Mouse (Mus musculus) layer of hippocampus, postnatal 25 days (tissue): ENCODE data around the gene Enox1. TPM values are rescaled to one million over a fixed set of nuclear protein-coding genes. Genes with fewer than 3 reads are reported as not detected.

Experiments used
- DNase-seq, 2 experiments: peaks; one replicate each; pipeline ENCODE4 v3.0.0; 2022; ENCODE audit warnings: mixed read lengths in 2 of 2, low spot score in 1 of 2; ENCODE audit errors: extremely low spot score in 1 of 2
- total RNA-seq, 2 experiments: library from RNA; stranded (reverse); gene quantifications; 2 replicates each; pipeline ENCODE4 v1.2.3; 2021

Gene Enox1
- total RNA-seq, 2 experiments from 2014 or later: 54.8 to 61.9 TPM

DNA sequence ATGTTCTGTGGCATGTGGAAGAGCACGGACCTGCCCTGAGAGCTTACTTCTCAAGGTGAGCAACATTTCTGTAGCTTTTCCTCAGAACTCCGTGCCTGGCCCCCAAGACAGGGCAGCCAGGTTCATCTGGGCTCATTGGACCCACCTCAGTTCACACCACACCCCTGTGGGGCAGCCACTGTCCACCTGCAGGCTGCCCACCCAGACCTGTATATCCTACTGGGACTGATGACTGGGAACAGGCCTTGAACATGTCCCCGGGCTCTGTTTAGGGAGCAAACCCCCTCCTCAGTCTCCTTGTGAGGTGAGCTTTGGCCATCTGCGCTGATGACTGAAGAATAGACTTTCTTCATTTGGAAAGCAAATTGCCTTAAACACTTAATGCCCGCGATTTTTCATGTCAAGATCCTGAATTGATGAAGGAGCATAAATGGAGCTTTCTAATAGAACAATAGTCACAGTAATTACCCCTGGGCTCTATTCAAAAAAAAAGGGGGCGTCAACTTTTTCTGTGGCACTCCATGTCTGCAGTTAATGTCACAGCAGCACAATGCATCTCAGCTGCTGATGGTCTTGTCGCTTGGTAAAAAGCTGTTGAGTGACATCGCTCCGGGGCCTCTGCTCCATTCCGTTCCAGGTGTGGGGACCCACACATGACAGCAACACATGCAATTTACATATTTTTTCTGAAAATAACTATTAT, 436.7 kb downstream of the Enox1 start:
- DNase-seq: no peak

DNA sequence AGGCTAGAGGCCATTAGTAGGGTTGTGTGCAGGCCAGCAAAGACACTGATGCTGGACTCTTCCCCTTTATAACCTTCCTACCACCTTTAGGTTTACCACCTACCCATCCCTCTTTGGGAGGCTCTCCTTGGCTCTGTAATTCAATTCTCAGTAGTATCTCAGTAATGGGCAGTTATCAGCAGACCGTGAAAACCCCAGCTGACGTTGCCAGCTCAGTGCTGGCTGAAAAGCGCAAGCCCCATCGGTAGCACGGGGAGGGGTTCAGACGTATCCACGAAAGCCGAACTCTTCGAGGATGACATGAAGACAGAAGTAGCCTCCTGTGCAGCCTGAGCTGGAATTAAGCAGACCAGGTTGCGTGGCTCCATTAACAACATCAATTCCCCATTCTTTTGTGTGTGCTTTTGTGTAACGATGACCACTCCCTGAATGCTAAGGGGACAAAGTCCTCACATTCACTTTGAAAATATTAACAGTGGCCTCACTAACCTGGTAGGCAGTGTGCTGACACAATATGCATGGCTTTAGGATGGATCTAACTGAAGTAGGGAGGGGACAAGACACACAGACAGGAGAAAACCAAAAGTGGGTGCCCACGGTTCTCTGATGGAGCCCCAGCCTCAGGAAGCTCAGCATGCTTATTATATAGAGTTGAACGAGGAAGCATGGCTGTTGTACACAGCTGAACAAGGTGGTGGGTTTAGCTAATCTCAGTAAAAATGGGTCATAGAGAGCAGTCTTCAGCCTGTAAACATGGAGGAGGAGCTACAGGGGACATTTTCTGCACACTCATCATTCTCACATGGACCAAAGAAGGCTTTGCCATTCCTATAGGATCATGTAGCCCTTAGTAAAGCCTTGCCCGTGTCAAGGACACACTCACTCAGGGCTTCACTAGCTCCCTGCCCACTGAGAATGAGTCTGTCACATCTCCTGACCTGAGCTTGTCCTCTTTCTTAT, 439.9 kb downstream of the Enox1 start:
- DNase-seq: no peak

GRCm38 (mm10) chr14:77599016-77599704, 442.6 kb downstream of the Enox1 start:
- no peak for DNase-seq

DNA sequence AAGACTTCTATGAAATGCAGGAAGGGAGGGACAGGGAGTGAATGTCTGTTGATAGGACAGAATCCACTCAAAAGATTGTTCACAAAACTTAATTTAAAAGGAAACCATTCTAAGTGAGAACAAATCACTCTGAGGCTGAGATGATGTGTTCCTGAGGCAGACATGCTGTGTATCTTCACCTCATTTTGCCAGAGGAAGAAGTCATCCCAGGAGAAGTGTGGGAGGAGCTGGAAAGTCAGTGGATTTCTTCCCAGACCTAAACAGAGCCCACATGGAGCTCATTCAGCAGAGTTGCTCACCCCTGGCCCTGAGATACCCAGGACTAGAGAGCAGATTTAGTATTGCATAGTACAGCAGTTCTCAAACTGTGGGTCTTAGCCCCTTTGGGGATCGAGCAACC, 444.2 kb downstream of the Enox1 start:
- DNase-seq: no peak

- no peak for DNase-seq
These were observed 444.9 kb downstream of the Enox1 start for GRCm38 (mm10) chr14:77601446-77601845.

DNA sequence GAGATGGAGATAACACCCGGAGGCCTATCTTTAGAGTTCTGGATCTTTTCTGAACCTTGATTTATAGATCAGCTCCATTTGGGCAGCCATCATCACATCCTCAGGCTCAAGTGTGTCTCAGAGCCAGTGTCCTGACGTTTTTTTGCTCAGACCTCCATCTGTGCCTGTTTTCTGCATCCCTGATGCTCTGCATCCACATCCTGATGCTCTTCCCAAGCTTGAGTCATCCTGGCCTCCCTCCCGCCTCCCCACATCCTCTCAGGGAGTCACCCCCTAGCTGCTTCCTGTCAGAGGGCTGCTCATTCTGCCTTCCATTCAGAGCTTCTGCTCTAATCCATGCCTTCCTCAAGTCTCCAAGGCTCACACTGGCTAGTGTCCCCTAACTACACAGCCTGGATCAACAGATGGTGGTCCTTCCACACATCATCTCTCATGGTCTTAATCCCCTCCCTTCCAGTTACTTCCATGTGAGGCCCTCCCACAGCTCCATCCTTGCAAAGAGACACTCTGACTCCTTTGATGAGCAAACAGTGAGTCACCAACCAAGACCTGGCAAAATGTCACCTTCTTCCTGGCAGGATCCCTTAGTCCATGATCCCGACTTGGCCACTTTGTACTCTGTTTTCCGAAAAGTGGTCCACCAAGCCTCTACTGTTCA, 451.7 kb downstream of the Enox1 start:
- no peak for DNase-seq

GRCm38 (mm10) chr14:77615201-77615600, 458.6 kb downstream of the Enox1 start:
- no peak for DNase-seq

DNA sequence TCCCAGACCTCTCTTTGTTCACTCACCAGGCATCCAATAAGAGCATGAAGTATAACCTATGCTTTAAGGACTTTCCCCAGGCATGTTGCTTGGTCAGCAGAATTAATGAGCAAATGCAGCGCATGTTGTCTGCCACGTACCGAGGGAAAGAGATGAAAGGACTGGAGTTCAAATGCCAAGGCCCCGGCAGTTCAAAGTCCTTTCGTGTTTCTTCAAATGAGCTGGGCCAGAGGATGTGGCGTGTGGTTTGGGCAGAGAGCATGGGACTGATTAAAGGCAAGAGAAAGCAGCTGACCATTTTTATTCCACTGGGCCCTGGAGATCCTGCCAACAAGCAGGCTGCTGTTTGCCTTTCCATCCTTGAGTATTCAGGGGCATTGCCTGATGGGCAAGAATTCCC, 460.7 kb downstream of the Enox1 start:
- DNase-seq: no peak

GRCm38 (mm10) chr14:77618131-77618805, 461.7 kb downstream of the Enox1 start:
- no peak for DNase-seq

DNA sequence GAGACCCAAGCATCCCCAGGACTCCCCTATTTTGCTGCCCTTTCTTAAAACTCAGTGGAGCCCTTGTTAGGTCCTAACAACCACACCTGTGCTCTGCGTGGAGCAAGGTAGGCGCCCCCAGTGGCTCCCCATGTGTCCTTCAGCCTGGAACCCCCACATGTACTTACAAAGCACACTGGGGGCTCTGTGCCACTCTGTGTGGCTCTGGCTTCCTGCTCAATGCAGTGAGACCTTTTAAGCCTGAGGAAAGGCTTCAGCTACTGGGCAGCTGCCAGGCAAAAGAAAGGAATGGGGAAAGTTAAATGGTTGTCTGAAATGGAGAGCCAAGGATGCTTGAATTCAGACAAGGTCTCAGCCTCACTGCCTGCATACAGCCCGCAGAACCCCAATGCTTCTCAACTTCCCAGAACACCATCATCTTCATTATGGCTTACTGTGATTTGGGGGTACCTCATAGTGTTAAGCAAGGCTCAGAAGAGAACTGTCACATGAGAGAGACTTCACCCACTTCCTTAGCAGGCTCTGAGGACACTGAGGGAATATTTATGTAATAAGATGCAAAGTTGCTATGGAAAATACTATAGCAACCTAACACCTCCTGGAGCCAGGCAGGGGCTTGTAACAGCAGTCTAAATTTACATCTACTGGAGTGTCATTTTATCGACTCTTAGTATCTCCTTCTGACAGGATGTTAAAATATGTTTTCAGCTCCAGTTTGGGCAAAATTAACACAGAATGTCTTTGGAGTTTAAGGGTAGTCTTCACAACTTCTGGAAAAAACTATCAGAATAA, 465.1 kb downstream of the Enox1 start:
- no peak for DNase-seq

DNA sequence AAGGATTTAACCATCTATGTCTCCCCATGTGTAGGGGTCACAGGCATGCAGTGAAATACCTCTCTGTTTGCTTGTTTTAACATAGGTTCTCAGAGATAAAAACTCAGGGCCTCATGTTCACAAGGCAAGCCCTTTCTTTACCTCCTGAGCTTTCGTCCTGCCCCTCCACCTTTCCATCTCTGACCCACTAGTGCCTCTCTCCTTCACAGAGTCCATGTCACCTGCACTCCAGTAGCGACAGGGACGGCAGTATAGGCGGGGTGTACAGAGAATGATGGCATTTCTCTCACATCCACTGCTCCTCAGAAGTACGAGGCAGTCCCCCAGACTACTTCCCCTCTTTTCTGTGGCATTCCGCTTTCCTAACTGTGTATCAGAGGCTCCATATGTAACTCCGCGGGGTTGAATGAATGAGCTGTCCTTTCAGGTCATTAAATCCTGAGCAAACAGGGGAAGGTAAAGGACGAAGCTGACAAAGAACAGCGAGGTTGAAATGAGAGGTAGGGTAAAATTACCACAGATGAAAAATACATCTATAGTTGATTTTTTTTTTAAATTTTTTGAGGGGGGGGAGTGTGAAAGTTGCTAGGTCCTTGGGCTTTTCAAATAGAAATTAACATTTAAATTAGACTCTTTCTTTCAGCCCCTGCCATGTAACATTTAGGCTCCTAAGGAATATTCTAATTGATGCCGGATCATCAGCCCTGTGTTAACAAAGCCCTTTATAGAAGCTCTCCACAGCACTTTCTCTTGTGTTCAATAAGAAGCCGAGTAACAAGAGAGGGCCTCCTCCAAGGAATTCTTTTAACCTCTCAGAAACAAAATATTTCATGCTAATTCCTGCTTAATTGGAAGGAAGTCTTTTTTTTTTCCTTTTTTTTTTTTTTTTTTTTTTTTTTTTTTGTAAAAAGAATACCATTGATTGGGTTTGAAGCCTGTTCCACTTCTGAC, 470.3 kb downstream of the Enox1 start:
- no peak for DNase-seq

- no peak for DNase-seq
These were observed 476.1 kb downstream of the Enox1 start for GRCm38 (mm10) chr14:77632466-77633171.

DNA sequence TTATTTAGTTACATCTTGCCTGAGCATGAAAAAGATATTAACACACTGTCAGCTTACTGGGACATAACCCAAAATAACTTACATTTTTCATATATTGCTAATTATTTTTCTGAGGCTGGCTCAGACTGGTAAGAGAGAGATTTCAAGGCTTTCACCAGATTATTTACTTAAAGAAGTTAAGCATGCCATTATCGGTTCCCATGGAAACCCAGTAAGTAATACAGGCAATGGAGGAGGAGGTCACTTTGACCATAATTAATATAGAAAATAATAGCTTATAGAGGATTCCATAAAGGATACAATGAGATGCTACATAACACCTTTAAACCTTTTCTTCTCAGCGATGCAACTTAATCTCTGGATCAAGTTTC, 476.6 kb downstream of the Enox1 start:
- DNase-seq: no peak

DNA sequence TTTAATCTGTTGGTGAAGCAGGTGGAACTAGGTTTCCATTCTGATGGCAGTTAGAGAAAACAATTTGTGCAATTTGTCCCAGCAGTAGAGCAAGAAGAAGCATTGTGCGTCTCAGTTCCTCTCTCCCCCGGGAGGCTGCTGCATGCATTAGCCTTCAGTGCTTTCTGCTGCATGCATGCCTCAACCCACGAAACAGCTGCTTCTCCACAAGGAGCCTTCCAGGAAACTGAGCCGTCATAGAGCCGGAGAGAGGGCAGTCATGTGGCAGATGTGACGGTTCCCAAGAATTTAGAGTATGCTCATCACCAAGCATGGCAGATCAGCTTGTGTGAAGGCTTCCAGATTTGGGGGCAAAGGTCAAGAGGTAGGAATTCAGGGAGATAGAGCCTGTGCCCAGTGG, 480.4 kb downstream of the Enox1 start:
- no peak for DNase-seq

DNA sequence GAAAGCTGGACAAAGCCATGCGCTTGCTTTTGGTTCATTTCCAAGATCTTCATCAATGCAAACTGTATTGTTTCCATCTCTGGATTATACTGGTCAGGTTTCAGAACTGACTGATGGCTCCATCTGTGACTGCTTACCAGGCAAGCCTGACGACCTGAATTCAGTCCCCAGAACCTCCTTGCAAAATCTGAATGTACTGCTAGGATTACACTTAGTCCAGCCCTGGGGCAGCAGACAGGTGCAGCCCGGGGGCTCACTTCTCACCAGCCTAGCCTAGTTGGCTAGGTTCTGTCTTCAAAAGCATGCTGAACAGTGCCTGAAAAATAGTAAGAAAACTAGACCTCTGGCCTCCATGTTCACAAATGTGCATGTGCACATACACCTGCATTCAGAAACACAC, 481.6 kb downstream of the Enox1 start:
- no peak for DNase-seq

DNA sequence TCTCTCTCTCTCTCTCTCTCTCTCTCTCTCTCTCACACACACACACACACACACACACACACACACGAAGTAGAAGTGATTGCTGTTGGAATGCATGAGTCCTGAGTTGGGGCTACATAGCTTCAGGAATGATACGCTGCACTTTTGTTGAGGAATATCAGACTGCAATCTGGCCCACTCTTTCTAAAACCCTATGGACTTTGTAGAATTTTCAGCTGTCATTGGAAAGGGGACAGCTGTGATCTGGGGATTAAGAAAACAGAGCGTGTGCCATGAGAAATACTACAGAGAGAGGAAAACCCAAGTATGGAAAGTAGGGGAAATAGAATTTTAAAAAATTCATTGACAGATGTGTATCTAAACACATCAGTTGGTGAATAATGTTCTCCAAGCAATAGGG, 482.1 kb downstream of the Enox1 start:
- no peak for DNase-seq

DNA sequence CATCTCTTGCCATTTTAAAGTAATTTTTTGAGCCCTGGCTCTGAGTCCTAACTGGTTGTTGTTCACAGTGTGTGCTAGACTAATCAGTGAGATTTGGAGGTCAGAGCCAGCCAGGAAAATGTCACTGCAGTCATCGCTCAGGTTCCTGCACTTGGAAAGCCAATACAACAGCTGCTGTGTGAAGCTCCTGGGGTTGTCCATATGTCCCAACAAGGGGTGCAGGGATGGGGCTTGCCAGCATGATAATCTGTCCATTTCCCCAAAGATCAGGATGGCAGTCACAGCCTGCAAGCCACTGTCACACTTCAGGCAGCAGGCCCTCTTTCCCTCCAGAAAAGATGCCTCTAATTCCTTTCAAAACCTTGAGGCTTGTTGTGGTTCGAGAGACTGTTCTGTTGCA, 483.0 kb downstream of the Enox1 start:
- no peak for DNase-seq

- no peak for DNase-seq
These were observed 485.8 kb downstream of the Enox1 start for GRCm38 (mm10) chr14:77642314-77642713.
